Mouse (Mus musculus): Measurements from ENCODE around the gene Ncoa5.

The Ncoa5 gene

GRCm38 (mm10) chr2:165049044-165049443, 14.4 kb upstream of the Ncoa5 start:
- no peak for DNase-seq (ENCODE audit: low spot score in 2 of 2)

- no peak for DNase-seq (ENCODE audit: low spot score in 2 of 2)
Observed at GRCm38 (mm10) chr2:165043729-165044128, 9.1 kb upstream of the Ncoa5 start.

- DNase-seq (ENCODE audit: low spot score in 2 of 2) = no peak
Observed at GRCm38 (mm10) chr2:165043090-165043636, 8.5 kb upstream of the Ncoa5 start.

GRCm38 (mm10) chr2:165042126-165042525, 7.5 kb upstream of the Ncoa5 start:
- no peak for DNase-seq (ENCODE audit: low spot score in 2 of 2)

- no peak for DNase-seq (ENCODE audit: low spot score in 2 of 2)
Observed at GRCm38 (mm10) chr2:165037415-165037814, 2.7 kb upstream of the Ncoa5 start.

- no peak for DNase-seq (ENCODE audit: low spot score in 2 of 2)
Observed at GRCm38 (mm10) chr2:165035058-165035431, 378 bp upstream of the Ncoa5 start.

- no peak for DNase-seq (ENCODE audit: low spot score in 2 of 2)
Observed at GRCm38 (mm10) chr2:165033306-165033705, 1.4 kb downstream of the Ncoa5 start.

GRCm38 (mm10) chr2:165032533-165032932, 2.1 kb downstream of the Ncoa5 start:
- DNase-seq (ENCODE audit: low spot score in 2 of 2) = no peak

- DNase-seq (ENCODE audit: low spot score in 2 of 2) = no peak
Observed at GRCm38 (mm10) chr2:165027163-165027562, 7.5 kb downstream of the Ncoa5 start.

GRCm38 (mm10) chr2:165020490-165020889, 14.2 kb downstream of the Ncoa5 start:
- DNase-seq (ENCODE audit: low spot score in 2 of 2) = no peak

GRCm38 (mm10) chr2:165014935-165015334, 19.7 kb downstream of the Ncoa5 start:
- no peak for DNase-seq (ENCODE audit: low spot score in 2 of 2)

- no peak for DNase-seq (ENCODE audit: low spot score in 2 of 2)
Observed at GRCm38 (mm10) chr2:165010351-165010750, 24.3 kb downstream of the Ncoa5 start.

- no peak for DNase-seq (ENCODE audit: low spot score in 2 of 2)
Observed at GRCm38 (mm10) chr2:165009581-165009980, 25.1 kb downstream of the Ncoa5 start.

- no peak for DNase-seq (ENCODE audit: low spot score in 2 of 2)
Observed at GRCm38 (mm10) chr2:165009161-165009560, 25.5 kb downstream of the Ncoa5 start.

- no peak for DNase-seq (ENCODE audit: low spot score in 2 of 2)
Observed at GRCm38 (mm10) chr2:165007986-165008385, 26.7 kb downstream of the Ncoa5 start.

- no peak for DNase-seq (ENCODE audit: low spot score in 2 of 2)
Observed at GRCm38 (mm10) chr2:165006813-165007212, 27.9 kb downstream of the Ncoa5 start.

GRCm38 (mm10) chr2:165004237-165004636, 30.4 kb downstream of the Ncoa5 start:
- no peak for DNase-seq (ENCODE audit: low spot score in 2 of 2)

GRCm38 (mm10) chr2:165003108-165003507, 31.6 kb downstream of the Ncoa5 start:
- DNase-seq (ENCODE audit: low spot score in 2 of 2) = peak in 1 of 2 experiments; percentile 11

GRCm38 (mm10) chr2:165001958-165002357, 32.7 kb downstream of the Ncoa5 start:
- DNase-seq (ENCODE audit: low spot score in 2 of 2) = no peak

- DNase-seq (ENCODE audit: low spot score in 2 of 2) = peak in 1 of 2 experiments; percentile 28
Observed at GRCm38 (mm10) chr2:164997721-164998428, 36.8 kb downstream of the Ncoa5 start.

GRCm38 (mm10) chr2:164996848-164997720, 37.6 kb downstream of the Ncoa5 start:
- DNase-seq (ENCODE audit: low spot score in 2 of 2) = no peak

- no peak for DNase-seq (ENCODE audit: low spot score in 2 of 2)
Observed at GRCm38 (mm10) chr2:164995976-164996375, 38.7 kb downstream of the Ncoa5 start.
